Mouse (Mus musculus) heart, adult 2 months (tissue): ENCODE data around the gene Fam178b. TPM values are rescaled to one million over a fixed set of nuclear protein-coding genes. Genes with fewer than 3 reads are reported as not detected.
"Not testable (repeated sequence)": the region's sequence is repeated elsewhere in the genome, so short reads cannot be mapped to it uniquely, and the experiment has no call there.

ENCODE experiments used
- DNase-seq, 2 experiments: peaks; one replicate each; pipeline ENCODE4 v3.0.0; 2021
- H3K27ac ChIP-seq: fragments of 200-600 bp; 2 replicates; pipeline ENCODE4 v1.8.1; 2022
- H3K27me3 ChIP-seq: fragments of 200-500 bp; 2 replicates; pipeline ENCODE4 v1.6.1; 2012; ENCODE audit warnings: mild to moderate bottlenecking, low read length, inconsistent platforms, mixed read lengths; ENCODE audit not compliant: control insufficient read depth, insufficient read depth
- H3K36me3 ChIP-seq: fragments of 200-500 bp; 2 replicates; pipeline ENCODE4 v1.6.1; 2012; ENCODE audit warnings: low read length, inconsistent platforms; ENCODE audit not compliant: control insufficient read depth, insufficient read depth
- H3K4me1 ChIP-seq: fragments of 200-500 bp; 2 replicates; pipeline ENCODE4 v1.6.1; 2011; ENCODE audit warnings: low read length; ENCODE audit not compliant: control insufficient read depth, insufficient read depth
- H3K4me3 ChIP-seq: fragments of 200-600 bp; 2 replicates; pipeline ENCODE4 v1.8.1; 2022
- H3K79me2 ChIP-seq: fragments of 200-500 bp; replicated peaks from 2 replicates; pipeline ENCODE4 v1.6.1; 2012; ENCODE audit warnings: mild to moderate bottlenecking, inconsistent platforms, low read length, moderate library complexity, mixed read lengths; ENCODE audit not compliant: control insufficient read depth, insufficient read depth
- H3K9ac ChIP-seq: fragments of 200-500 bp; 2 replicates; pipeline ENCODE4 v1.6.1; 2012; ENCODE audit warnings: low read depth, mild to moderate bottlenecking, control low read depth, inconsistent platforms, low read length, mixed read lengths
- CTCF ChIP-seq: fragments of 200-600 bp; IDR thresholded peaks from 2 replicates; pipeline ENCODE4 v1.8.1; 2022; ENCODE audit warnings: antibody characterized with exemption, mild to moderate bottlenecking, moderate library complexity
- EP300 ChIP-seq: fragments of 200-500 bp; IDR thresholded peaks from 2 replicates; pipeline ENCODE4 v1.6.1; 2011; ENCODE audit warnings: low read depth, low read length, control low read depth; ENCODE audit not compliant: insufficient read depth
- POLR2A ChIP-seq: fragments of 200-500 bp; IDR thresholded peaks from 2 replicates; pipeline ENCODE4 v1.6.1; 2011; ENCODE audit warnings: mild to moderate bottlenecking, low read depth, low read length, control low read depth; ENCODE audit not compliant: insufficient read depth
- WGBS: fragments of 180-500 bp; shearing (Covaris S2); methylation state at CpG from one replicate; pipeline ENCODE4 v1.1.7; 2018; 5-methylcytosine and 5-hydroxymethylcytosine counted together
- intact Hi-C: fragments of 180-260 bp; cut with DNase I; formaldehyde crosslinking; loops from one replicate; pipeline ENCODE4 v1.15.1; 2025
- polyA plus RNA-seq: library from polyadenylated mRNA; depleted of rRNA; stranded (reverse); fragments of >200 nt; gene quantifications from 2 replicates; pipeline ENCODE4 v1.2.3, GENCODE M21; 2012
- total RNA-seq, 2 experiments: library from RNA; stranded (reverse); gene quantifications; 2 replicates each; pipeline ENCODE4 v1.2.3; 2021

Gene Fam178b
- total and polyA plus RNA-seq, 3 experiments, result 0.39 to 0.80 TPM; not detected in 1

DNA sequence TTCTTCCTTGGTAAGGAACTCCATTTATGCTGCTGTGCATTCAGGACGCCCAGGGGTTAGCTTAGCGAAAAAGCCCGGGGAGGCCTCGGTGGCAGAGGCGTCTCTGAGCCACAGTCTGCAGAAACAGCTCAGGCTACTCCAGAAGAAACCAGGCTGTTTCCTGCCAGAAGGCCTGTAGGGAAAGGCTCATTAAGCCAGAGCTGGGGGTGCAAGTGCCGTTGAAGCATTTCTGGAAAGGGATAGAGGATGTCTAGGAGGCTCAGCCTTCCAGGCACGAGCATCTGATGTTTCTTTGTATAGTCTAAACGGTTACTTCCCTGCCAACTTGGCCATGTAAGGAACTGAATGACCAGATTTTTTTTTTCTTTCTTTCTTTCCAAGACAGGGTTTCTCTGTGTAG lies 54.4 kb downstream of the Fam178b start:
- H3K36me3 ChIP-seq, result no peaks in the 10 kb centered on the region
- no peak overlapping the region for H3K4me3 ChIP-seq
- H3K27ac ChIP-seq, result no peak overlapping the region
- H3K79me2 ChIP-seq, result no peaks in the 10 kb centered on the region
- WGBS, result 38% methylated on average over 8 of the region's 8 CpGs
- intact Hi-C loops, result no loop called here
- H3K27me3 ChIP-seq, result no peaks in the 10 kb centered on the region
- no peak overlapping the region for H3K9ac ChIP-seq
- TF ChIP-seq POLR2A (no peak), EP300 (no peak), CTCF (no peak)
- DNase-seq, result no peak
- H3K4me1 ChIP-seq, result peaks cover 9% of the 10 kb centered on the region

DNA sequence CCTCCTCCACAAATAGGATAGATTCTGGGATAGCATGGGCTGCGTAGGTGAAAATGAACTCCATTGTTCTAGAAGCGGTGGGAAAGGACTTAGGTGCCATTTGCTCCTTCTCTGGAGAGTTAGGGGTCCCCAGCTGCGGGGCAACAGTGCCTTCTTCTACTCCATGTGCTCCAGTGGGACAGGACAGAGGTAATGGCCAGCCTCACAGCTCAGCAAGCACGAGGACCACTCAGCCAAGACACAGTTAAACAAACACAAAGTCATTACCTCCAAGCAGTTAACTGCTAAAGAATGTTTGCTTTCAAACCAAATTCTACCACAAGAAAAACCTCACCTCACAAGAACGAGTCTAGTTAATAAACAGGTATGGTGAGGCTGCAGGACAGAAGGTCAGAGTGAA lies 57.5 kb downstream of the Fam178b start:
- H3K27ac ChIP-seq, result no peak overlapping the region
- H3K4me3 ChIP-seq, result no peak overlapping the region
- TF ChIP-seq EP300 (no peak), CTCF (no peak), POLR2A (no peak)
- no peaks in the 10 kb centered on the region for H3K36me3 ChIP-seq
- DNase-seq, result no peak
- intact Hi-C loops, result no loop called here
- peaks cover 7% of the 10 kb centered on the region for H3K4me1 ChIP-seq
- H3K79me2 ChIP-seq, result no peaks in the 10 kb centered on the region
- 82% methylated on average over 5 of the region's 5 CpGs for WGBS
- no peaks in the 10 kb centered on the region for H3K27me3 ChIP-seq
- no peak overlapping the region for H3K9ac ChIP-seq

DNA sequence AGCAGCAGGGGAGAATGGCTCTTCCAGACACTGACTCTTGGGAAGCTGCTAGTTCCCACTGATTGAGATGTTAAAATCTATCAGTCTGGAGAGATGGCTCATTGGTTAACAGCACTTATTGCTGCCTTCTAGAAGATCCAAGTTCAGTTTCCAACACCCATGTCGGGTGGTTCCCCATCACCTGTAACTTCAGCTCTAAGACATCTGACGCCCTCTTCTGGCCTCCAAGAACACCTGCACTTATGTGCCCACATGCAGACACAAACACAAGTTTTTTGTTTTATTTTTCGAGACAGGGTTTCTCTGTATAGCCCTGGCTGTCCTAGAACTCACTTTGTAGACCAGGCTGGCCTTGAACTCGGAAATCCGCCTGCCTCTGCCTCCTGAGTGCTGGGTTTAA lies 67.0 kb downstream of the Fam178b start:
- H3K36me3 ChIP-seq, H3K9ac ChIP-seq, H3K4me3 ChIP-seq, intact Hi-C loops, H3K27ac ChIP-seq, H3K27me3 ChIP-seq, H3K79me2 ChIP-seq, DNase-seq: not testable (repeated sequence)
- TF ChIP-seq CTCF, result peak; percentile 58
- WGBS, result 91% methylated on average over 5 of the region's 5 CpGs
- H3K4me1 ChIP-seq, result peaks cover 16% of the 10 kb centered on the region

DNA sequence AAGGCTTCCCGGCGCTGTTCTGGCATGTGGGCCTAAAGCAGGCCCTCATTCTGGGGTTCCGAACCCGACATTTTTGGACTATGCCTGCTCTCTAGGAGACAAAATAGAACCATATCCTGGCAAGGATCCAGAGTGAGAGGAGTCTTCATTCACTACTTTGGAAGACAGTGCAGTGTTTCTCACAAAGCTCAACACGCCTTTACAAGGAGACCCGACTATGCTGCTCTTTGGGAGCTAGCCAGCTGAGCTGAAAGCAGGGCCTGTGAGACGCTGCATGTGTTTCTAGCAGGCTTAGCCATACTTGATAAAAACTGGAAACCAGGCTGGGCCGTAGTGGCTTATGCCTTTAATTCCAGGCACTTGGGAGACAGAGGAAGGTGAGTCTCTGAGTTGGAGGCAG lies 67.8 kb downstream of the Fam178b start:
- no peaks in the 10 kb centered on the region for H3K79me2 ChIP-seq
- WGBS, result 79% methylated on average over 8 of the region's 8 CpGs
- no peak for TF ChIP-seq POLR2A
- TF ChIP-seq EP300, result no peak
- TF ChIP-seq CTCF, result no peak
- DNase-seq, result no peak
- no peaks in the 10 kb centered on the region for H3K27me3 ChIP-seq
- H3K36me3 ChIP-seq, result no peaks in the 10 kb centered on the region
- intact Hi-C loops, result no loop called here
- no peak overlapping the region for H3K9ac ChIP-seq
- no peak overlapping the region for H3K4me3 ChIP-seq
- peaks cover 16% of the 10 kb centered on the region for H3K4me1 ChIP-seq
- H3K27ac ChIP-seq, result no peak overlapping the region

DNA sequence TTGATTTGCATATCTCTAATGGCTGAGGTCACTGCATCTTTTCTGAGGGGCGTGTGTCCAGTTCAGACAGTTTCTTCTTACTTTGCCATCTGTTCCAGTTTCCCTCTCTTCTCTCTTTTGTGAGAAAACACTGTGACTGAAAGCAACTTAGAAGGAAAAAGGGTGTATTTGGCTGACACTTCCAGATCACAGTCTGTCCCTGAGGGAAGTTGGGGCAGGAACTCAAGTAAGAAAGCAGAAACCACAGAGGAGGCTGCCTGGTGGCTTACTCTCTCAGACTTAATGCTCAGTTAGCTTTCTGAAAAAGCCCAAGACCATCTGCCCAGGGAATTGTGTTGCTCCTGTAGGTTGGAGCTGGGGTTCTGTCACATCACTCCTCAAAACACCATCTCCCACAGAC lies 68.4 kb downstream of the Fam178b start:
- Histone ChIP-seq H3K27ac (no peak overlapping the region), H3K36me3 (no peaks in the 10 kb centered on the region), H3K9ac (no peak overlapping the region), H3K27me3 (no peaks in the 10 kb centered on the region), H3K4me3 (no peak overlapping the region), H3K79me2 (no peaks in the 10 kb centered on the region), H3K4me1 (peaks cover 16% of the 10 kb centered on the region)
- WGBS, result 64% methylated on average over 1 of the region's 1 CpGs
- TF ChIP-seq EP300, result no peak
- no peak for TF ChIP-seq CTCF
- no peak for TF ChIP-seq POLR2A
- DNase-seq, result no peak
- intact Hi-C loops, result no loop called here

DNA sequence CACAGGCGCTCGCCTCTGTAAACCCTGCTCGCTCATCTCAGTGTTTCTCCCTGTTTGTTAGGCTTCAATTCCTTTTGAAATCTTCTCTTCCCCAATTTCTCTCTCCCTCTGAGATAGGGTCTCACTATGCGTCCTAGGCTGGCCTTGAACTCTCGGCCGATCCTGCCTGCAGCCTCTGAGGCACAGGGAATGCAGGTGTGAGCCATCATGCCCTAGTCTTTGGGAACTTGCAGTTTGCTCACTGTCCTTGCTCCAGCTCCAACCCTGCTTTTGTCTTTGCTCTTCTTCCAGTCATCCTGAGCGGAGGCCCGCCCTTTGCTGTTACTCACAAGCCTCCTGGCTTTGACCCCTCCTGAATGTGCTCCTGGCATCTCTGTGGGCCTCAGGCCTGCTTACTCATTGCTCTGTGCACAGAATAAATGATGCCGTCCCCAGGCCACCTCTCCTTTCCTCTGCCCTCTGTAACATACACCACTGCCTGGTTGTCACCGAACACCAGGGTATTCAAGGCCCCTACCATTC lies 69.5 kb downstream of the Fam178b start:
- no peak overlapping the region; the same call in 1 of the 2 replicates for H3K27ac ChIP-seq
- WGBS, result 95% methylated on average over 10 of the region's 10 CpGs
- peaks cover 16% of the 10 kb centered on the region for H3K4me1 ChIP-seq
- H3K4me3 ChIP-seq, result no peak overlapping the region
- H3K36me3 ChIP-seq, result no peaks in the 10 kb centered on the region
- no peak overlapping the region for H3K9ac ChIP-seq
- no peaks in the 10 kb centered on the region for H3K27me3 ChIP-seq
- no peak for TF ChIP-seq POLR2A
- no peak for TF ChIP-seq CTCF
- no peak for TF ChIP-seq EP300
- intact Hi-C loops, result loop anchor here (2.0 kb wide), 1 partner anchor 57 kb away; no protein-coding TSS in a partner anchor
- DNase-seq, result no peak
- no peaks in the 10 kb centered on the region for H3K79me2 ChIP-seq
